Mouse (Mus musculus): ENCODE measurements around the gene Gm20826. TPM values are rescaled to one million over a fixed set of nuclear protein-coding genes. Genes with fewer than 3 reads are reported as not detected.
"Not testable (repeated sequence)": the region's sequence is repeated elsewhere in the genome, so short reads cannot be mapped to it uniquely, and the experiment has no call there.

Gene Gm20826
- not detected in 2 replicates for polyA plus RNA-seq (2015; fragmentation: Nextera tagmentation; extraction: Ambion mirVana)

DNA sequence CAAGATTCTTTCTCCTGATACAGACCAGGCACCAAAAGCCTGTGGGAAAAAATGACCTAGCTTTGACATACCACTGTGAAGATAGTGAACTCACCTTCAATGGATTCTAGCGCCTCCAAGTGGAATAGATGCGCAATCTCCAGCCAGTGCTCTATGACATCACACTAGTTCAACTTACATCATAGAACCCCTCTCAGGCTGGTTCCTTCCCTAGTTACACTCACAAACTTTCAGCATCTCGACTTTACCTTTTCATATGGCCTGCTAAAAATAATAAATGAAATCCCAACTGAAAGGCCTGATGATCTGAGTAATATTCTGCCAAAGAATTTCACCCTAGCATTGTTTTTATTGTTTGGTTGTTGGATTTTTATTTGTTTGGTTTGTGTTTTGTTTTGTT lies at the start of gene Gm20826:
Gene Gm20826 (minus strand): TSS at position 101 of the 400 bp plus-strand sequence.
- no CpG with 5 or more reads among the region's 3 CpGs for WGBS

More for the DNA sequence above, at the start of gene Gm20826:
- H3K9ac ChIP-seq (ENCODE audit: low read length); ATAC-seq (replicated peaks; ENCODE audit: extremely low read depth, insufficient read depth, low FRiP score); H3K9me3 ChIP-seq (replicated peaks; ENCODE audit: control insufficient read depth, low read length); H3K4me1 ChIP-seq (ENCODE audit: control insufficient read depth, insufficient read depth, low read length); H3K27me3 ChIP-seq (ENCODE audit: control insufficient read depth, insufficient read depth, low read length); H3K4me2 ChIP-seq (ENCODE audit: low read depth, low read length); H3K4me3 ChIP-seq (ENCODE audit: low read length); H3K36me3 ChIP-seq (ENCODE audit: control insufficient read depth, insufficient read depth); H3K27ac ChIP-seq (ENCODE audit: low read length): not testable (repeated sequence)

Other genes with a start within 250 kb of the Gm20826 start
- not detected in 2 replicates for gene Gm21788, start 233.5 kb downstream of the Gm20826 start, polyA plus RNA-seq (2015; fragmentation: Nextera tagmentation; extraction: Ambion mirVana)
- gene Gm28576, start 84.5 kb upstream of the Gm20826 start, polyA plus RNA-seq (2015; fragmentation: Nextera tagmentation; extraction: Ambion mirVana): not detected in 2 replicates

All from heart, embryonic 16.5 days (tissue).